Mouse (Mus musculus) liver, adult (tissue): Measurements from ENCODE around the gene Rfc4.

ENCODE experiments used
- GATA4 ChIP-seq: IDR thresholded peaks from 2 replicates; pipeline ENCODE4 v1.6.1; 2014; ENCODE audit warnings: mild to moderate bottlenecking, low read length; ENCODE audit not compliant: insufficient replicate concordance

The Rfc4 gene

DNA sequence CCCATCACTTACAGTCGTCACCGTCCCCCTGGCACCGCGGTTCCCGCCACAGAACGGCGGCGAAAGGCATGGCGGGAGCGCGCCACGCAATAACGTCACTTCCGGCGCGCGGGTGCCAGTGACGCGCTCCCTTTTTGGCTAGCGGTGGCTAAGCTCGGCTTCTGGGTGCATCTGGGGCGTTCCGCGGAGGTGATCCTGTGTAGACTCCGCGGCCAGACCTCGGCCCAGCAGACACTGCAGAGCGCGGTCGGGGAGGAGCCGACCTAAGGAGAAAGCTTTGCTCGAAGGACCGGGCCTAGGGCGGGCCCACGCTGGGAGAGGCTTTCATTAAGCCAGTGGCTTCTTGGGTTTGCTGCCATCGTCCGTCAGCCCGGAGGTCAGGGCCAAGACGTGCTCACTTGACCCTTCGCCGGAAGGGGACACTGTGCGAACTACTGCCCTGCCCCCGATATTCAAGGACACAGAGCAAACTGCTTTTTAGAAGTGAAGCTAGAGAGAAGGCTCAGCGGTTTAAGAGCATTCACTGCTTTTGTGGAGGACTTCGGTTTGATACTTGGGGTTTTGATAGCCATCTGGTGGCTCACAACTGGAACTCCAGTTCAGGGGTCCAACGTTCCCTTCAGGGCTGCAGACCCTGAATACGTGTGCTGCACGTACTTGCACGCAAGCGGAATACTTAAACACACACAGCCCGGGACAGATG lies at the start of gene Rfc4:
Rfc4 (minus strand) TSS at position 65 of the 703 bp plus-strand sequence.
- TF ChIP-seq GATA4: peak; percentile 33; the same call in 1 of the 2 replicates

DNA sequence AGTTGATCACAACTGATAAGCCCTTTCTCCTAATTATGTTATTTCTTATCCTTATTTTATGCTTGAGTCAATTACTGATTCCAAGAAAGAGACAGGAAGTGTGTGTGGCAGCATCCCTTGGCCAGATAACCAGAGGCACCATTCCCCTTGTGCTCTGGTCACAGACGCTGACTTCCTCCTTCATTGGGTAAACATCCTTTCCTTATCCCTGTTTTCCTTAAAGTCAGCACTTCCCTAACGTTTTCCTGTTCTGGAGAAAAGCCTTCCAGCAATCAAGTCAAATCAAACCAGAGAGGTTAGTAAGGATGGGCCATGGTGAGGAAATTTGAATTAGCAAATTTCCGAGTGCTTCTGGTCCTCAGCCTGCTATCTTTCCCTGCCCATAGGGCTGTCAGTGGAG lies 48.4 kb upstream of the Rfc4 start:
- peak; percentile 97 for TF ChIP-seq GATA4

DNA sequence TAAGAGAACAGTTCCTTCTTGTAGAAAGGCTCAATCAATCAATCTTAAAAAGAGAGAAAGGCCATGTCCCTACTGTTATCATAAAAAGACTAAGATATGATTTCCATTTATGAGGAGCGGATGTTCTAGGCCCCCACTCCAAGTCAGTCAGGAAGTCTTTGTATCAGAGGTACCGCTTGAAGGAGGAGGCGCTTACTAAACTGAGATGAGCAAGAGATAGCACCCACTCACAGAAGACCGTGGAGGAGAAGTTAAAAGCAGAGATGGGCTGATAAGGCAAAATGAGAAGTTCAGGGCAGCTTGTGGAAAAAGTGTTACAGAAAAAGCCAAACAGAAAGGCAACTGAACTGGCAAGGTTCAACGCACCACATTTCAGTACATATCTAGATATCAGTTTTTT lies 47.3 kb upstream of the Rfc4 start:
- peak; percentile 67; the same call in 1 of the 2 replicates for TF ChIP-seq GATA4

DNA sequence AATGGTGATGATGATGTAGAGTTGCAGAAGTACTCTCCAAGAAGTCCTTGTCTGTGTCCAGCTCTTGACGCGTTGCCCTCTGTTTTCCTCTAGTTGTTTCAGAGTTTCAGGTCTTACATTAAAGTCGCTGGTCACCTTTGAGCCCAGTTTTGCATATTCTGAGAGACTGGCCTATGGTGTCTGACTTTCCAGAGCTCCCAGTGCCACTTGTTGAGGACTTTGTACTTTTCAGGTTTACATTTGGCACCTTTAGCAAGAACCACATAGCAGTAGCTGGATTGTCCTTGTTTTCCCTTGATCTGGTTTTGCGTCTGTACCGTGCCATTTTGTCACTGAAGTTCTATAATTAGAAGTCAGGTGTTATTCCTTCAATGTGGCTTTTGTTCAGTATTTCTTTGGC lies 46.4 kb upstream of the Rfc4 start:
- no peak for TF ChIP-seq GATA4

DNA sequence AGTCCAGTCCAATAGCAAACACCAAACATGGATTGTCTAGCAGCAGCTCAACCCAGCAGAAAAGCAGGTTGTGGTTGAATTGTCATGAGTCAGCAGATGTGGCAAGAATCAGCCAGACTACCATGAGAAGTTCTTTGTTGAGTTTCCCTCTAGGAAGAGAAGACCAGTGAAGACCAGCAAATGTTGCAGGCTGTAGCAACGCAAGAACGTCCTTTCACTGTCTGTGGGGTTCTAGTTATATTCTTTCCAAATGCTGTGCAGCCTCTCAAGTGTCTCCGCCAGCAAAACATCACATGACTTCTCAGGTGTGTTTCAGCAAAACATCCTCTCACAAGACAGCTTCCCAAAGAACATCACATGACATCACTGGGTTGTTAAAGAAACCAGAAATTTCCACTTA lies 43.3 kb upstream of the Rfc4 start:
- no peak for TF ChIP-seq GATA4

DNA sequence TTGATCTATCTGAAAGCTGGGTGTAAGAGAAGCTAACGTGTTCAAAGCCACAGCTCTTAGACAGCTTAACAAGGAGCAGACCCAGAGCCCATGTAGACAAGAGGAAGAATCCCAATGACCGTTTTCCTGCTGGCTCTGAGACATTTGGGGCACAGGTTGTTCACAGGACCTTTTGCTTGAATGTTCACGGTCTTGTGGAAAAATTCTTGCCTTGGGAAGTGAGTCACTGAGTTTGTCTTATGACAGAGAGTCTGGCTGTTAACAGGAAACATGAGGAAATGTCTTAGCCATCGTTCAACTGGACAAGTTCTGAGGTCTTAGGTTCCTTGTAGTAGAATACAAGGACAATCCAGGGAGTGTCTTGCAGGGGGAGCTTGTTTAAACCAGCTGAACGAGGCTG lies 39.5 kb upstream of the Rfc4 start:
- no peak for TF ChIP-seq GATA4

DNA sequence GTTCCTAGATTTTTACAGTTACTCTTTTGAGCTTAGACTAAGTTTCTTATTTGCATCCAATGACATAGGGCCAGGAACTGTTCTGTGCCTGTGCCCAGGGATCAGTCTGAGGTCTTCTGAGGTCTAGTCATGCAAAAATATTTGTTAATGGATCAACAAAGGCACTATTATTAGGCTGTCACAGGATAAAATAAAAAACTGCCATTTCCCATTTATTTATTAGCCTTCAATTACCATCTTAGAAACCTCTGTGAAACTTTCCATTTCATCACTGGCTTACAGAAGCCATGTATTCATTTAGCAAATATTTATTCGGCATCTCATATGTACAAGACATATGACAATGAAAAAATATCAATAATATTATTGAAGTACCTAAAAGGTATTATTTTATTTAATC lies 39.1 kb upstream of the Rfc4 start:
- TF ChIP-seq GATA4: no peak

DNA sequence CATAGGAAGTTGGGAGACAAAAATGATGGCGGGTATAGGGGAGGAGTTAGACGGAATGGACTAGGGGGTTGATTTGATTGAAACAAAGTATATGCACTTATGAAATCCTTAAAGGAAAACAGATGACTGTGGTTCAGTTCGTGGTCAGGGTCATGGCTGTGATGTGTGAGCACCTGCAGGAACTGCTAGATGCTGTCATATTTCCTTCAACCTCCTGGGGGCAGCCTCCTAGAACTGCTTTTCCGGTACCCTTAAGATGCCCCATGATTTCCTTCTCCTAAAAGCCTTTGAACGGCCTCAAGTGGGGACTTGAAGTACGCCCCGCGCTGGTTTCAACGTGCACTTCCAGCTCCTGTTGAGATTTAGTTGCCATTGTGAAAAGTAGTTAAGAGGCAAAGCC lies 37.9 kb upstream of the Rfc4 start:
- no peak for TF ChIP-seq GATA4

DNA sequence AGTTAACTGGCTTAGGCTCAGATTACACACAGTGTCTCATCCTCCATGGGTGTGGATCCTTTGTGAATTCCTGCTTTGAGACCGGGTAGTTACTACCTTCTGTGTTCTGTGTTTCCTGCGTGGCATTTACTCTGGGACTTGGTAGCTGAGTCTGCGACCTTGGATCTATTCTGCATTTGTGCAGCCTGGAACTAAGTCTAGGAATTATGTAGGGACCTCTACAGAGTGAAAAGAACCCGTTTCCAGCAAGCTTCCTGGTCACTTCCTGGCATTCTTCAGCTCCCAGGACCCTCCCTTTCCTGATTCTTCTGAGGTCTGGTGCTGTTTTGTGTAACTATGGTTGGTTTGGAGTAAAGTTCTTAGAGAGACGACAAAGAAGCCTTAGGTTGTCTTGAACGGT lies 36.9 kb upstream of the Rfc4 start:
- TF ChIP-seq GATA4: no peak

DNA sequence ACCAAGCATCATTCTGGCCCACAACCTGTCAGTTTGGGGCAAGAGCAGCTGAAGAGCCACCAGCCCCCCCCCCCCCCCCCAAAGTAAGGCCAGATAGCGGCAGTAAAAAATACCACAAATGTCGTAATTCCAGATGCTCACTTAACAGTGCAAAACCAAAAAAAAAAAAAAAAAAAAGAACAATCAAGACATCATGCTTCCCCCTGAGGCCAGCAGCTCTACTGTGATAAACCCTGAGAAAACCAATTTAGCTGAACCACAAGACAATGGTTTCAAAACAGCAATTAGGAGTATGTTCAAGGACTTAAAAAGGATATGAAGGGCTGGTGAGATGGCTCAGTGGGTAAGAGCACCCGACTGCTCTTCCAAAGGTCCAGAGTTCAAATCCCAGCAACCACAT lies 34.6 kb upstream of the Rfc4 start:
- no peak for TF ChIP-seq GATA4

DNA sequence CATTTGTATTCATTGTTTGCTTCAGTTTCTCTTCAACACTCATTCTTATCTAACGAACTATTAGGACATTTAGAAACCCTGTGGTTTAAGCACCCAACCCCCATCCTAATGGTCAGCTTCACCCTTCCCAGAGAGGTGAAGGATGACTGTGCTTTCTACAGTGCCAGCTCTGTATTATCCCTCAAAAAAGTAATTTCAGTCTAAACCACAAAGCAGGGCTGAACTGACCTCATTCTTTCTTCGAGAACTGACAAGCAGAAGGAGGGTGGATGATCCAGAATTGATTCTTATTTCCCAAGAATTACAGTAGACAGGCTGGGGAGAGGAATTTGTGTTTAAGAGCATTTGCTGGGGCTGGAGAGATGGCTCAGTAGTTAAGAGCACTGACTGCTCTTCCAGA lies 32.2 kb upstream of the Rfc4 start:
- no peak for TF ChIP-seq GATA4

DNA sequence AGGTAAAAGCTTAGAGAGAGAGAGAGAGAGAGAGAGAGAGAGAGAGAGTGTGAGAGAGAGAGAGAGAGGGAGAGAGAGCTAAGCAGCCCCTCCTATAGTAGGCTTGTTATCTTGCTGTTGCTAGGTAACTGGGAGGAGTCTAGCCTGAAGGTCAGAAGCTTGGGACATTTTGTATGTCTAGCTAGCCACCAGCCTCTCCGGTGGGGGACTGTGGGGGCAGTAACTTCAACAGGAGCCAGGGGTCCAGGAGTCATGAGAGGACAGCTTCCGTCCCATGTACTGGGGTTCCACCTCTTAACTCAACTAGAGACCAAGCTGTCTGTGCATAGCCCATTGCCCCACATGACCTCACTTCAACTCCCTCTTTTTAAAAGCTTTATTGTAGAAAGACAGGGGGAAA lies 31.4 kb upstream of the Rfc4 start:
- TF ChIP-seq GATA4: no peak

DNA sequence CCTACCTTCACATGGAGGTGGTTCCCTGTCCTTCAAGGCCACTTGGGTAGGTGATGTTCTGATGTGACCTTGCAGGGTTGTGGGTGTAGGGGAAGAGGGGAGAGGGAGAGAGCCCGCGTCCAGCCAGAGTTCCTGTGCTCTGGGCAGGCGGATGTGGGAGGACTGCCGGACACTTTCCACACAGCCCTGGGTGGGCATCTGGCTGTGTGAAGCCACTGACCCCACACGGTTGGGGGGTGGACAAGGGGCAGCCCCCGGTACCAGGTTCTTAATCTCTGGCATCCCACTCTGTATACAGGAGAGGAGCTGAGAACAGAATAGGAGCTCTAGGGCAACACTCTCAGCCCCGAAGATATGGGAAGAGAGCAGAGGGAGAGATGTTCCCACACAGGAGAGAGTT lies 30.8 kb upstream of the Rfc4 start:
- TF ChIP-seq GATA4: no peak

DNA sequence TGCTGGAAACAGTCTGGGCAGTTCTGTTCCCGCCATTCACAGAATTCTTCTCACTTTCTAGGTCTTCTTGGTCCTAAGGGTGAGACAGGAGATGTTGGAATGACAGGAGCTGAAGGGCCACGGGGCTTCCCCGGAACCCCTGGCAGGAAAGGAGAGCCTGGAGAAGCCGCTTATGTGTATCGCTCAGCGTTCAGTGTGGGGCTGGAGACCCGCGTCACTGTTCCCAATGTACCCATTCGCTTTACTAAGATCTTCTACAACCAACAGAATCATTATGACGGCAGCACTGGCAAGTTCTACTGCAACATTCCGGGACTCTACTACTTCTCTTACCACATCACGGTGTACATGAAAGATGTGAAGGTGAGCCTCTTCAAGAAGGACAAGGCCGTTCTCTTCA lies 29.5 kb upstream of the Rfc4 start:
- no peak for TF ChIP-seq GATA4

DNA sequence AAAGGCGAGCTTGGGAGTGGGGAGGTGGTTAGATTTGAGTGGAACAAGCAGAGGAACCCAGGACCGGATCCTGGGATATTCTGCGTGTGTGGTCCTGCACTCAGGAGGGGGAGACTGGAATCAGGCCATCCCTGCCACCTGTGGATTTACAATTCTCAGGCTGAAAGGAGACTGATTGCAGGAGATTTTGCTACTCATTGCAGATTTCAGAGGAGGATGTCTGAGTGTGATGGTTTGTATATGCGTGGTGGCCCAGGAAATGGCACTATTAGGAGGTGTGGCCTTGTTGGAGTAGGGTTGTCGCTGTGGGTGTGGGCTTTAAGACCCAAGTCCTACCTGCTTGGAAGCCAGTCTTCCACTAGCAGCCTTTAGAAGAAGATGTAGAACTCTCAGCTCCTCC lies 26.7 kb upstream of the Rfc4 start:
- TF ChIP-seq GATA4: no peak

DNA sequence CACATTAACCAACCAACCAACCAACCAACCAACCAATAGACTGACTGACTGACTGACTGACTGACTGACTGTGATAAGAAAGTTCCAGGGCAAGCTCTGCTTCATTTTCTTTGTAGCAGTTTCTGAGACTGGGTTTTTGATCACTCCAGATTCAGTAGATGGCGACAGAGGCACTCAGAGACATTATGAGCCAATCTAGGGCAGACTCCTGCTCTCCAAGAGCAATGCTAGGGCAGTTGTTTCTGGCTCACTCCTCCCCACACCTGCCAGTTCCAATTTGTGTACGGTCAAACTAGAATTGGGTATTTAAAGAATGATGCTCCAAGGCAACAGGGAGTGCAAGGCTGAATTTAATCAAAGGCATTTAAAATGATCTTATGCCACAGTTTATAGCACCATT lies 23.9 kb upstream of the Rfc4 start:
- no peak for TF ChIP-seq GATA4

DNA sequence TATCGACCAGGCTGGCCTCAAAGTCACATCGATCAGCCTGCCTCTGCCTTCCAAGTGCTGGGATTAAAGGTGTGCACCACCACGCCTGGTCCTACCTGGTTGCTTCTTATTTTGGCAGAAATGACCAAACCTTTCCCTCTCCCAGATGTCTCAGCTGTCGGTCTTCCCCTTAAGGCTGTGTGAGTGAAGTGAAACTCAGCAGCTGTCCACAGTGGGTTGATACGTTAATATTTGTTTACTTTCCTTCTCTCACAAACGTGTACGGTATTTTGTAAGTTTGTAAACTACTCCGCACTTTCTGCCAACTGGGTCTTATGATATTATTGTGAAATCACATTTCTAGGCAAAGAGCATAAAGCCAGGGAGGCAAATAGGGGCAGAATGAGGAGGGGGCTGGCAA lies 21.9 kb upstream of the Rfc4 start:
- TF ChIP-seq GATA4: no peak
